Mouse (Mus musculus): ENCODE data around the gene Cdh1. TPM values are rescaled to one million over a fixed set of nuclear protein-coding genes. Genes with fewer than 3 reads are reported as not detected.
"Not testable (repeated sequence)": the region's sequence is repeated elsewhere in the genome, so short reads cannot be mapped to it uniquely, and the experiment has no call there.

The Cdh1 gene
- total RNA-seq, 2 experiments from 2014 or later = 1.4 to 1.9 TPM

DNA sequence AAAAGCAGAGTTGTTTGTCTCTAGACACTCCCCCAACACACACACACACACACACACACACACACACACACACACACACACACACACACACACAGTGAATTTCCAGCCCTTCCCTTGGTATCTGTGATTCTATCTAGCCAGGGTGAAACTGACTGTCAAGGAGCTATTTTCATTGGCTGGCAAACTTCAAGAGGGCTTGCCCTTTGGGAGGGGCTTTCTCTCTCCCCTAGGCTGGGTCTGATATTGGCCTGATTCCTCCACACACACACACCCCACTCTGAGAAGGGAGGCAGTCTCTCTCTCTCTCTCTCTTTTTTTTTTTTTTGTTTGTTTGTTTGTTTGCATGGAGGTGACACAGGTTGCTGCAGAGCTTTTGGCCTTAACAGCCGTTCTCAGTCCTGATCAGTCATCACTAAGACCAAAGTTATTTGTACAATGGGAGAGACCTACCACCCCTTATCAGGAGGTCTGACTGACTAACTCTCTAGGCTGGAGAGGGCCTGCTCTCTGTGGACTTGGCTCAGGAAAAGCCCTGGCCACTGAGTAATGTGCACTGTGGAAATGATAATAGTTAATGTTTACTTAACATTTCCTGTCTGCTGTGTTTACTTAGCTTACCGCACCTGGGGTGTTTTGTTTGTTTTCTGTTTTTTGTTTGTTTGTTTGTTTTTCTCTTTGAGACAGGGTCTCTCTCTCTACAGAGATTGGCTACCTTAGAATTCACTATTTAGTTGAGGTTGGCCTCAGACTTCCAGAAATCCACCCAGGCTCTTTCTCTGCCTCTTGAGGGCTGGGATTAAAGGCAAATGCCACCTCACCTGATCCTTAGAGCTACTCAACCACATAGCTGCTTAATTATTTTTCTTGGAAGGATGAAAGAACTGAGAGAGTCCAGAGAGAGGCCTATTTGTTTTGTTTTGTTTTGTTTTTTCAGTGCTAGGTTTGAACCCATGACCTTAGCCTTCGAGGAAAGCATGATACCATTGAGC, 14.4 kb upstream of the Cdh1 start:
- intact Hi-C loops (cut with DNase I) = no loop called here

DNA sequence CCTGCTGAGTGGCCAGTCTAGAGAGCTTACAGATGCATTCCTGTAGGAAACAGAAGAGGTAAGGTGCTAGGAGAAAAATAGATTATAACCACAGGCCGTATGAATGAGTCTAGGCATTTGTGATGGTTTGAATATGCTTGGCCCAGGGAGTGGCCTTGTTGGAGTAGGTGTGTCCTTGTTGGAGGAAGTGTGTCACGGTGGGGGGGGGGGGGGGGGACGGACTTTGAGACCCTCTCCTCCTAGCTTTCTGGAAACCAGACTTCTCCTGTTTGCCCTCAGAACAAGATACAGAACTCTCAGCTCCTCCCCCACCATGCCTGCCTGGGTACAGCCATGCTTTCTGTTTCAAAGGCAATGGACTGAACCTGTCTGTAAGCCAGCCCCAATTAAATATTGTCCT, 10.7 kb upstream of the Cdh1 start:
- intact Hi-C loops (cut with DNase I) = no loop called here
- DNase-seq (ENCODE audit: low spot score in 2 of 2) = no peak

More for the DNA sequence above, 14.4 kb upstream of the Cdh1 start:
- no peak for DNase-seq (ENCODE audit: low spot score in 2 of 2)

DNA sequence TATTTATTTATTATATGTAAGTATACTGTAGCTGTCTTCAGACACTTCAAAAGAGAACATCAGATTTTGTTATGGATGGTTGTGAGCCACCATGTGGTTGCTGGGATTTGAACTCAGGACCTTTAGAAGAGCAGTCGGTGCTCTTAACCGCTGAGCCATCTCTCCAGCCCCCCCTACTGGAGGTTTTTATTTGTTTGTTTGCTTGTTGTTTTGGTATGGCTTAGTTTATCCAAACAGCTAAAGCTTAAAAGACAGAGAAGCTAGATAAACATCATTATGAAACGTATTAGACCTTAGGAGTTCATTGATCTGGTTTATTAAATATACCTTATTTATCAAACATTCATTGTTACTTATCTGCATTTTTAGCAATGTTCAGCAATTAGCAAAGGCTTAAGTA, 7.5 kb upstream of the Cdh1 start:
- intact Hi-C loops (cut with DNase I) = not testable (repeated sequence)

DNA sequence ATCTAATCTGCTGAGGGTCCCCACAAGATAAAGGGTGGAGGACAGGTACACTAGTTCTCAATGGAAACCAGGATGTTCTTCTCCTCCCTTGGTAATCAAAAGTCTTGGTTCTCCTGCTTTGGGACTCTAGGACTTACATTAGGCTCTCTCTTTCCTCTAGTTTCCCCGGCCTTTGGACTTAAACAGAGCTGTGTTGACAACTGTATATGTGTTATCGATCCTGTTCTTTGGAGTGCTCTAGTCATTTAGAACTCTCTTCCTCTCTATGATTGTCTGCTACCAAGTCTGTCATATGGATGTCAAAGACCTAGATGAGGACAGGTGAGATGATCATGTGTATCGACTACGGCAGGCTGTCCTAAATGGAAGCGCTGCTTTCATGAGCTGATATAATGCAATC, 6.1 kb upstream of the Cdh1 start:
- intact Hi-C loops (cut with DNase I) = no loop called here
- no peak for DNase-seq (ENCODE audit: low spot score in 2 of 2)

More for the DNA sequence above, 7.5 kb upstream of the Cdh1 start:
- not testable (repeated sequence) for DNase-seq (ENCODE audit: low spot score in 2 of 2)

DNA sequence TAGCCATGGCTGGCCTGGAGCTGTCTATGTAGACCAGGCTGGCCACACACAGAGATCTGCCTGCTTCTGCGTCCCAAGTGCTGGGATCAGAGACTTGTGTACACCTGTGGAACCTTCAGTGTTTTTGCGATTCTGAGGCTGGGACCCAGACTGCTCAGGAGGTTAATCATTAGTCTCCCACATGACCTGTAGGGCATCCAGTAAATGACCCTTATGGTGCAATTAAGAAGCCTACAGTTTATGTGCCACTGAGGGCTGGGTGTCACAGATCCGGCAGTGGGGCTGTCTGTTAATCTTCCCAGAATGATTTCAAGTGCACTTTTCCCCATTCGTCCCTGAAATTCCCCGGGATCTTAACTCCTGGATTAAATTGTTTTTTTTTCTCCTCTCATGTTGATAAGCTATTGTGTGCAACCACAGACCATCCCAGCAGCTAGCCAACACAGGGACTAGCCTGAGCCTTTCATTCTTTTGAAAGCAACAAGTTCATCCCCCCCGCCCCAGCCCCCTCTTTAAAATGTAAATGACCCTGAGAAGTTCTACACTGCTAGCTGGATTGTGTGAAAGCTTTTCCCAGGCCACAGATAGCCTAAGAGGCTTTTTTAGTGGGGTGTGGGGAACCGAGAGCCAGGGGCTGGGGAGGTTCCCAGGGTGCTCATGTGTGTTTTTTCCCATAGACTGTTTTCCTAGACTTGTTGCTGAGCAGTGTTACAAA, 3.7 kb upstream of the Cdh1 start:
- intact Hi-C loops (cut with DNase I) = no loop called here
- DNase-seq (ENCODE audit: low spot score in 2 of 2) = no peak

DNA sequence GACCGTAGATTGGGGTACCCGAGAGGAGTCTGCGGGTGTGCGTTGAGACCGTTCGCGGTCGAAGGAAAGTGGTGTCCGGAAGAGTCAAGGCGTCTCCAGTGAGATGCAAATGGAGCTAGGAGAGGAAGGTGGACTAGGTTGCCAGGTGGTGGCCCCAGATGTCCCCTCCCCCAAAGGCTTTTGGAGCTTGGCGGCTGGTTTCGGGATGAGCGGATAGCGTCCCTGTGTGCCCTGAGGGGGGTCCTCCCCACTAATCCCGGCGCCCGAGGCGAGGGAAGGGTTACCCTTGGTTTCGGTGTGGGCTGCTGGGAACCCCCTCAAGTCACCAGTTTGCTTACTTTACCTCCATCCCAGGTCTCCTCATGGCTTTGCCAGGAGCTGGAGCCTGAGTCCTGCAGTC, 782 bp downstream of the Cdh1 start:
- DNase-seq (ENCODE audit: low spot score in 2 of 2) = no peak
- intact Hi-C loops (cut with DNase I) = no loop called here

DNA sequence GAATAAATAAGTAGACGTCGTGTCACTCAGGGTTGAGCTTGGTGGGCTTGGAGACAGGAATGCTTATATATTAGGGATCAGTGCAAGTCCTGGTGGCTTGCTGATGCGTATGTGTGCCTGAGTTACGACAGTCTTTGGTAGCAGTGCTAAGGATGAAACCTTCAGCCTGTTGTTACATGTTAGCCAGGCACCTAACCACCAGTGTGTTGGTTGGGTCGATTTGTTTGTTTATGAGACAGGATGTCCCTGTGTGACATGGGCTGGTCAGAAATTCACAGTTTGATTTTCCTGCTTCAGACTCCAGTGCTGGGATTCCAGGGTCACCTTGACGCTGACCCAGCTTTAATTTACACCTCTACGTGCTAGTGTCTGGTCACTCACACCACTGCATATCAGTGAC, 2.5 kb downstream of the Cdh1 start:
- no peak for DNase-seq (ENCODE audit: low spot score in 2 of 2)

DNA sequence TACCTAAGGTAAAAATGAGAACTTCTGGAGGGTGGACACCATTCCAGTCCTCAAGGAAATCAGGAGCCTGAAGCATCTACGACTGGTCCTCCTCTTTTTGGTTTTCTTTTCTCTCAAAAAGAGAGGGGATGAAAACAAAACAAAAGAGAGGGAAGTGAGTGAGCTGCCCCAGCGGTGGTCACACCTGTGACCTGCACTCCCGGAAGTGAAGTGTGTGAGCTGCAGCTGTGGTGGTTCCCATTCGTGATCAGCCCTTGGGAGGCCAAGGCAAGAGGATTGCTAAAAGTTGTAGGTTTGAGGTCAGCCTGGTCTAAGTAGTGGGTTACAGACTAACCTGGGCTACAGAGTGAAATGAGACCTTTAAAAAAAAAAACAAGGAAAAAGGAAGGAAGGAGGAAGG, 3.0 kb downstream of the Cdh1 start:
- DNase-seq (ENCODE audit: low spot score in 2 of 2) = no peak
- intact Hi-C loops (cut with DNase I) = no loop called here

More for the DNA sequence above, 2.5 kb downstream of the Cdh1 start:
- intact Hi-C loops (cut with DNase I) = no loop called here

DNA sequence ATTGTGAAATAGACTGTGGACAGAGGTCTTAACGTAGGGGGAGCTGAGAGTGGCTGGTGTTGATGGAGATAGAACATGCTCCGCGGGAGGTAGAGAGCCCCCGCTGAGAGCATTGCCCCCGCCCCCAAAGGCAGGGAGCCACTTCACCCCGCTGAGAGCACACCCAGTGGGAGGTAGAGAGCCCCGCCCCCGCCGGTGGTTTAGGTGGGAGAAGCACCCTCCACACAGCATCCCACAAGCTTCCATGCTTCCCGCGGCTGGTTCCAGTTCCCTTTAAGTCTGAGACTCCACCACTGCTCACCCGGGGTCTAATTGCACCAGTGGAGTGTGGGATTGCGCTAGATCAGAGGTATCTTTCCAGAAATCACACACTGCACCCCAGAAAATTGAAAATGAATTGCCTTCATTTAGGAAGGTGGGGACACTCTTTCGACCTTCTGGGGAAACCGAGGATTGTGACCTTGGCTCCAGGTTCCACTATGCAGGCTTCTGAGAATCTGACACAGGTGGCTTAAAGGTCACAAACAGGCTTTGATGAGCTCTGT, 3.5 kb downstream of the Cdh1 start:
- intact Hi-C loops (cut with DNase I) = no loop called here
- DNase-seq (ENCODE audit: low spot score in 2 of 2) = no peak

DNA sequence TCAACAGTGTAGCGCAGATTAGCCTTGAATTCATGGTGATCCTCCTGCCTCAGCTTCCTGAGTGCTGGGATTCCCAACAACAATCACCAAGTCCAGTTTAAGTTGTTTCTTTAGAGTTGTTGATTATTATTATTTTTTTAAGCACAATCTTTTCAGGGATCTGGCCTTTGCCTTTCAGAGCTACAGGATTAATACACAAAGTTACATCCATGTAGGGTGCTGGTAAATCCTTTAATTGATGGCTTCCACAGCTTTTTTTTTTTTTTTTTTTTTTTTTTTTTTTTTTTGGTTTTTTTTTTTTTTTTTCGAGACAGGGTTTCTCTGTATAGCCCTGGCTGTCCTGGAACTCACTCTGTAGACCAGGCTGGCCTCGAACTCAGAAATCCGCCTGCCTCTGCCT, 4.6 kb downstream of the Cdh1 start:
- DNase-seq (ENCODE audit: low spot score in 2 of 2); intact Hi-C loops (cut with DNase I): not testable (repeated sequence)

DNA sequence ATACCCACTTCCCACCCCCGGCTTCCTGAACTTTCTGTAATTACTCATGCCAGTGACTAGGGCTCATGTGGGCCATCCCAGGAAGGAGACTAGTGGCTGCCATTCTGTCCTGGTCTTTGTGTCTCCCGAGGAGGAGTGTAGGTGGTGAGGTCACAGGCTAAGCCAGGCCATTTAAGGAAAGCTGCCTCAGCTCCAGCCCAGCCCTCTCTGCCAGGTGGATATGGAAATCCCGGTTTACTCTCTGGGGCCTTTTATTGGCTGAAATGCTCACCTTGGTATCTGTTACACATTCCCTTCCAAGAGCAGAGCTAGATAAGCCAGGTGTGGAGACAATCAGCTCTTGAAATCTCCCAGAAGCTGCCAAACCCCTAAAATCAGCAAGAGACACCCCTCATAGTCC, 5.3 kb downstream of the Cdh1 start:
- DNase-seq (ENCODE audit: low spot score in 2 of 2) = no peak
- intact Hi-C loops (cut with DNase I) = no loop called here

DNA sequence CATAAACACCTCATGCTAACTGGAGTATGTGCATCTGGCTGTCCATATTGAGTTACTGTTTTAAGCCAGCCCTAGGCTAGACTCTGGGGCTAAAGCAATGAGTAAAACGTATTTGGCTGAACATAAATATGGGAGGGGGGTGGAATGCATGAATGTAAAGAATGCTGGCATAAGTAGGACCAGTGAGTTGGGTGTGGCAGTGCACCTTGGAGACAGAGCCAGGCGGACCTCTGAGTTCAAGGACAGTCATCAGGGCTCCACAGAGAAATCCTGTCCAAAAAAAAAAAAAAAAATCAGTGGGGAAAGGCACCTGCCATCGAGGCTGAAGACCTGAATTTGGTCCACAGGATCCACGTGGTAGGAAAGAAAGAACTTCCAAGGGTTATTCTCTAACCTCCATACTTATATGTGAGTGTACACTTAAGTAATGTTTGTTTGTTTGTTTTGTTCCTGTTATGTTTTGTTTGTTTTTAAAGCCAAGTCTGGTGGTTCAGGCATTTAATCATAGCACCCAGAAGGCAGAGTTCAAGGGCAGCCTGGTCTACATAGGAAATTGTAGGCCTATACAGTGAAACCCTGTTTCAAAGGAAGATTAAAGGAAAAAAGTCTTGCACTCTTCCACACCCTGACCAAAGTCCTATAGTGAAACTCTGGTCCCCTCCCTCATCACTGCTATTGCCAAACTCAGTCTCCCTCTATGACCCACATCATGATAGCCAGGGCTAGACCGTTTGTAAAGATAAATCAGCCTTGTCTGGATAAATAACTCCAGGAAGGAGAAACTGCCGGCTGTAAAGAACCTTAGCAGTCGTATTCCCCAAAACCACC, 6.1 kb downstream of the Cdh1 start:
- intact Hi-C loops (cut with DNase I) = no loop called here

DNA sequence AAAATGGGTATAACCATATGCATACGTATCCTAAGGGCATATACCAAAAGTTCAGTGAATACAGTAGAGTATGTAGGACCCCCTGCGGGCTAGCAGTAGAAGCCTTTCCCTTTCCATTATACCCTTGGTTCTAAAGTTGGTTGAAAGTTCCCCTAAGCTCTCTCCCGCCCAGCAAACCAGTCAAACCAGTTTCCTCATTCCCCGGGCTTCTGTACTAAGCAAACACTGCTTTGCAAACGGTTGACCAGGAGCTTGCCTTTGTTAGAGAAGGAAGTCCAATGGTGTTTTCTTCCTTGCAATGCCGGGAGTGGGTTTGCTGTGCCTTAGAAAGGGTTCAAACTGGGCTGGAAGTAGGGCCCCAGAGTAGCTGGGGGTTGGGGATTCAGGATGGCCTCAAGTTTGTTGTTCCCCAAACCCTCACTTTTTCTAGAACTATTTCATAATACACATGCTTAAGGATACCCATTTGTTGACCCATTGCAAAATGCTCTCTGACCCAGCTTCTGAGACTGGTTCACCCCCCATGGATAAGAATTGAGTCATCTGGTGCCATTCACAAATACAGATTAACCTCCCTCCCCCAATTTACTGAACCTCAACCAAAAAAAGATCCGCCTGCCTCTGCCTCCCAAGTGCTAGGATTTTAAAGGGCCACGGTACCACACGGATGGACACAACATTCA, 7.9 kb downstream of the Cdh1 start:
- no peak for DNase-seq (ENCODE audit: low spot score in 2 of 2)
- intact Hi-C loops (cut with DNase I) = no loop called here

More for the DNA sequence above, 6.1 kb downstream of the Cdh1 start:
- no peak for DNase-seq (ENCODE audit: low spot score in 2 of 2)

DNA sequence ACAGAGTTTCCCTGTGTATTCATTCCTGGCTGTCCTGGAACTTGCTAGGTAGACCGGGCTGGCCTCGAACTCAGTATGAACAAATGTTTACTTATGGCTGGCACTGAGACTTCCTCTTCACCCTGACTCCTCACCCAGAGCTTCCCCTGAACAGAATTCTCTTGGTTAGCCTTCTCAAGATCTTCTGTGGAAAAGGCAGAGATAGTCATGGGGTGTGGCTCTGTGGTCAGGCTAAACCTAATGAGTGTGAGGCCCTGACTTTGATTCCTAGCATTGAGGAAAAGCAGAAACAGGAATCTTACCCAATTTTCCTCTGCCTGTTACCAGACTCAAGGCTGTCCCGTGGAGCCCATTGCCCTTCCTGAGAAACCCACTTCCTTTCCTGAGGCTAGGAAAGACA, 8.9 kb downstream of the Cdh1 start:
- no peak for DNase-seq (ENCODE audit: low spot score in 2 of 2)
- intact Hi-C loops (cut with DNase I) = no loop called here

DNA sequence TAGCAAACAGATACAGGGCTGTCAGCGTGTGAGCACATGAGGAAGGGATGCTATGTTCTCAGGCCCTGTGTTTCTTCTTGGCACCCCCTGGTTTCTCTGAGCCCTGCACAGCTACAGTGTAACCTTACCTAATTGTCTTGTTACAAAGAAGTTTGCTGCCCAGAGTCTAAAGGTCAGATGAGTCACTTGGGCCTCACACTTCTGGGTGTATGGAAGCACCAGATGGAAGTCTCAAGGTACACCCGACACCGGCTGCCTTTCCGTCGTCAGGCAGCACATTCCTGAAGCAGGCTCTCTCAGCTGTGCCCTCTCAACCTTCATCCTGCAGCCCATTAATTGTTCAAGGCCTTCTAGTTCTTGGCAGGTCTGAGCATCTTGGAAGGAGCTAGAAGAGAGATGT, 11.6 kb downstream of the Cdh1 start:
- no peak for DNase-seq (ENCODE audit: low spot score in 2 of 2)
- intact Hi-C loops (cut with DNase I) = no loop called here

DNA sequence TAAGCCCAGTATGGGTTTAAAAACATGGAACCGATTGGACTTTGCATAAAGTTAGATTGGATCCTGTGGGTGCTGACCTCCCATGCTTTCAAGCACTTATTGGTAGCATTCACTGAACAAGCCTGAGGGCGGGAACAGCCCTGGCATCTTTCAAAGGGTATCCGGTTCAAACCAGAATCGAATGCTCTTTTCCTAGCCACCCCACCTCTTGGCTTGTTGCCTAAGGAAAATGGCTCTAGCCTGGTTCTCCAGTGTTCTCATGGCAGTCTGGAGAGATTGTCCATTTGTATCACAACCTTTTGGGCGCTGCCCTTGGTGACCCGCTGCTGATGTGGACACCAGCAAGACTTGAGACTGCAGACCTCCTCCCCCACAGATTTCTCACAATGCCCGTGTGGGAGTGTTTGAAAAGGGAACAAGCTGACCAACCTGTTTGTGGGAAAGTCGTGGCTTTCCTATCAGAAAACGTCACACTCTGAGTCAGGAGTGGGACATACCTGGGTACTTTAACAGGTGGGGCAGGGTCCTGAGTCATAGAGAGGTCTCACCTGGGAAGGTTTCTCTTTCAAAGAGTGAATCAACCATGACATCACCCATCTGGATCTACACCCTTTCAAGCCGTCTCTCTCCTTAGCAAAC, 12.6 kb downstream of the Cdh1 start:
- intact Hi-C loops (cut with DNase I) = no loop called here
- DNase-seq (ENCODE audit: low spot score in 2 of 2) = no peak

DNA sequence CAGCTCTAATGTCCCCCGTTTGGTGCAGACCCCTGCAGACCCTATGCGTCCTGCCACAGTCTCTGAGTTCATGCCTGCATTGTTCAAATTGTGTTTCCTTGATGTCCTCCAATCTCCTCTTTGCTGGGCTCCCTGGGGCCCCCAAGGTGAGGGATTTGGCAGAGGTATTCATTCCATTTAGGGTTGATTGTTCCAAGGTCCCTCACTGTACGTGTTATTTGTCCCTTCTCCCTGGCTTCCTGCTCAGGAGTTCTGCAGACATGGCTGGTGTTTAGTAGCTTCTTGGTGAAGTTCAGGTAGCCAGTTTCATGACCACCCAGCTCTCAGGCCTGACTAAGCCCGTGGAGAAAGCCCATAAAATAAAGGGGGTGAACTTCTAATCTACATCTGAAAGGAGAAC, 13.5 kb downstream of the Cdh1 start:
- intact Hi-C loops (cut with DNase I) = no loop called here
- DNase-seq (ENCODE audit: low spot score in 2 of 2) = no peak

DNA sequence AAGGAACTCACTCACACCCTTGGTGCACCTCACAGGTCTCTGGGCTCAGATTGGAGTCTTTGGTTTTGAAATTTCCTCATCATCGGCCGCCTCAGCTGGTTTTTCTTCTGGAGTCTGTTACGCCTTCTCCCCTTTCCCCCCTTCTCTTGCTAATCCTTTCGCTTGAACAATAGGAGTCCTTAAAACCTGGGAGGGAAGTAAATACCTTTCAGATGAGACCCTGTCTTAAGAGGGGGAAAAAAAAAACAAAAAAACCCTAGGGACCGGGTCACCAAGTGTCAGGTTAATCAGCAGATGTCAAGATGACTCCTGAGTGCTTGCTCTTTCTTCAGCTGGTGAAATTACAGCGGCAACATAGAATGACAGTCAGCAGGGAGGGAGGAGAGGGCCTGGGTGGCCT, 14.0 kb downstream of the Cdh1 start:
- DNase-seq (ENCODE audit: low spot score in 2 of 2) = no peak
- intact Hi-C loops (cut with DNase I) = no loop called here

DNA sequence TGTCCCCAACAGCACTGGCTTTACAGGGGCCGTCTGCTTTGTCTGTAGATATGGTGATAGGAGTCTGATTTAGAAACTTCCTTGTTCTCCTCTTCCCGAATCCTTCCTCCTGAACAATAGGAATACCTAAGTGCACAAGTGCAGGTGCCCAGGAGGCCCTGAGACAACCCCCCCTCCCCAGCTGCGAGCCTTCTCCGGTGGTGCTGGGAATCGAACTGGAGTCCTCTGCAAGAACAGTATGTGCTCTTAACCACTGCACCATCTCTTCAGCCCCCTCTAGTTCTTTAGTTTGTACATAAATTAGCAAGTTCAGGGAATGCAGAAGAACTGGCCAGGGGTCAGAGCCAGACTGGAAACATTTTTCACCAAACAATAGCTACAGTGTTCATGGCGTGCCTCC, 14.7 kb downstream of the Cdh1 start:
- intact Hi-C loops (cut with DNase I) = no loop called here

More for the DNA sequence above, 14.7 kb downstream of the Cdh1 start:
- no peak for DNase-seq (ENCODE audit: low spot score in 2 of 2)
